Mouse (Mus musculus) CH12.LX (cell line): ENCODE measurements around the gene Plekha5. TPM values are rescaled to one million over a fixed set of nuclear protein-coding genes. Genes with fewer than 3 reads are reported as not detected.

ENCODE experiments used
- DNase-seq: peaks from one replicate; pipeline ENCODE4 v3.0.0-alpha.2; 2013; ENCODE audit errors: extremely low read depth
- H3K27ac ChIP-seq: 2 replicates; pipeline ENCODE4 v1.5.1; 2012; ENCODE audit warnings: low read depth, mild to moderate bottlenecking, control low read depth, moderate library complexity; ENCODE audit not compliant: insufficient read depth
- H3K27me3 ChIP-seq: replicated peaks from 2 replicates; pipeline ENCODE3; 2012; ENCODE audit warnings: inconsistent platforms
- H3K36me3 ChIP-seq, 2 experiments: replicated peaks in 1 of 2; 2 replicates each; pipeline versions ENCODE3 to v1.6.1; 2012; ENCODE audit warnings: inconsistent platforms in 1 of 2, low read length in 1 of 2, mild to moderate bottlenecking in 1 of 2, mixed read lengths in 1 of 2, moderate library complexity in 1 of 2; ENCODE audit not compliant: control insufficient read depth in 1 of 2, insufficient read depth in 1 of 2
- H3K4me1 ChIP-seq, 2 experiments: 2 replicates each; pipeline ENCODE4 v1.6.1; 2012; ENCODE audit warnings: inconsistent platforms in 1 of 2, moderate library complexity in 1 of 2; ENCODE audit not compliant: insufficient read depth in 2 of 2, control insufficient read depth in 1 of 2
- H3K4me2 ChIP-seq: 2 replicates; pipeline ENCODE4 v1.6.1; 2012; ENCODE audit warnings: low read depth, mild to moderate bottlenecking, control low read depth; ENCODE audit not compliant: poor library complexity, insufficient read depth, severe bottlenecking
- H3K4me3 ChIP-seq, 3 experiments: fragments of 150-350 bp in 1 of 3; sonication (generic) in 1 of 3; replicated peaks in 1 of 3; 2 replicates each; pipeline versions ENCODE3 to v1.5.1; 2011 to 2012; ENCODE audit warnings: low read depth in 2 of 3, low read length in 2 of 3, mild to moderate bottlenecking in 2 of 3, moderate library complexity in 2 of 3, control low read depth in 1 of 3, improper control_type of control experiment in 1 of 3, inconsistent platforms in 1 of 3, mixed read lengths in 1 of 3; ENCODE audit not compliant: poor library complexity in 1 of 3
- H3K79me2 ChIP-seq: replicated peaks from 2 replicates; pipeline ENCODE4 v1.6.1; 2012; ENCODE audit warnings: mild to moderate bottlenecking, moderate library complexity; ENCODE audit not compliant: control insufficient read depth, poor library complexity, insufficient read depth, severe bottlenecking; ENCODE audit errors: extremely low read depth
- H3K9ac ChIP-seq: 2 replicates; pipeline ENCODE4 v1.6.1; 2012; ENCODE audit warnings: low read depth, mild to moderate bottlenecking, control low read depth, moderate library complexity; ENCODE audit not compliant: insufficient read depth
- H3K9me3 ChIP-seq: replicated peaks from 2 replicates; pipeline ENCODE3; 2012; ENCODE audit warnings: low read length, inconsistent platforms, mixed read lengths
- BHLHE40 ChIP-seq: IDR thresholded peaks from 2 replicates; pipeline ENCODE4 v1.6.1; 2011; ENCODE audit warnings: mild to moderate bottlenecking, low read depth, low read length, improper control_type of control experiment
- CHD1 ChIP-seq: IDR thresholded peaks from 2 replicates; pipeline ENCODE4 v1.6.1; 2012; ENCODE audit warnings: low read depth, low read length, improper control_type of control experiment, inconsistent platforms
- CHD2 ChIP-seq: IDR thresholded peaks from 2 replicates; pipeline ENCODE4 v1.6.1; 2011; ENCODE audit warnings: low read length, improper control_type of control experiment
- GABPA ChIP-seq: IDR thresholded peaks from 2 replicates; pipeline ENCODE4 v1.6.1; 2012; ENCODE audit warnings: low read depth, low read length, improper control_type of control experiment, inconsistent platforms; ENCODE audit not compliant: insufficient replicate concordance
- IRF4 ChIP-seq: IDR thresholded peaks from 2 replicates; pipeline ENCODE4 v1.6.1; 2014; ENCODE audit warnings: low read depth, mild to moderate bottlenecking, inconsistent platforms, low read length, improper control_type of control experiment
- JUN ChIP-seq: IDR thresholded peaks from 2 replicates; pipeline ENCODE4 v1.6.1; 2011; ENCODE audit warnings: low read depth, mild to moderate bottlenecking, low read length, improper control_type of control experiment, moderate library complexity; ENCODE audit not compliant: insufficient read depth
- MAFK ChIP-seq: IDR thresholded peaks from 2 replicates; pipeline ENCODE4 v1.6.1; 2011; ENCODE audit warnings: low read length, improper control_type of control experiment; ENCODE audit not compliant: insufficient replicate concordance
- MAX ChIP-seq: IDR thresholded peaks from 2 replicates; pipeline ENCODE4 v1.6.1; 2011; ENCODE audit warnings: low read length, improper control_type of control experiment
- MEF2A ChIP-seq: IDR thresholded peaks from 2 replicates; pipeline ENCODE4 v1.6.1; 2014; ENCODE audit warnings: low read depth, mild to moderate bottlenecking, inconsistent platforms, low read length, improper control_type of control experiment, borderline replicate concordance
- MYC ChIP-seq: IDR thresholded peaks from 2 replicates; pipeline ENCODE4 v1.6.1; 2011; ENCODE audit warnings: low read depth, mild to moderate bottlenecking, improper control_type of control experiment, low read length
- NELFE ChIP-seq: IDR thresholded peaks from 2 replicates; pipeline ENCODE4 v1.6.1; 2011; ENCODE audit warnings: low read depth, low read length, improper control_type of control experiment
- NRF1 ChIP-seq: IDR thresholded peaks from 2 replicates; pipeline ENCODE4 v1.6.1; 2014; ENCODE audit warnings: low read depth, mild to moderate bottlenecking, inconsistent platforms, low read length, improper control_type of control experiment, moderate library complexity
- PAX5 ChIP-seq: IDR thresholded peaks from 2 replicates; pipeline ENCODE4 v1.6.1; 2012; ENCODE audit warnings: low read length, inconsistent platforms, mixed read lengths
- RCOR1 ChIP-seq: conservative IDR thresholded peaks from 2 replicates; pipeline ENCODE4 v1.6.1; 2012; ENCODE audit warnings: low read depth, mild to moderate bottlenecking, inconsistent platforms, low read length, improper control_type of control experiment
- USF1 ChIP-seq: IDR thresholded peaks from 2 replicates; pipeline ENCODE4 v1.6.1; 2014; ENCODE audit warnings: low read depth, mild to moderate bottlenecking, inconsistent platforms, low read length, improper control_type of control experiment
- USF2 ChIP-seq: conservative IDR thresholded peaks from 2 replicates; pipeline ENCODE4 v1.6.1; 2011; ENCODE audit warnings: low read depth, low read length, improper control_type of control experiment
- ZKSCAN1 ChIP-seq: IDR thresholded peaks from 2 replicates; pipeline ENCODE4 v1.6.1; 2012; ENCODE audit warnings: low read depth, inconsistent platforms, low read length, improper control_type of control experiment, borderline replicate concordance
- ZMIZ1 ChIP-seq: IDR thresholded peaks from 2 replicates; pipeline ENCODE4 v1.6.1; 2012; ENCODE audit warnings: low read depth, mild to moderate bottlenecking, inconsistent platforms, low read length, improper control_type of control experiment
- ZNF384 ChIP-seq: IDR thresholded peaks from 2 replicates; pipeline ENCODE4 v1.6.1; 2012; ENCODE audit warnings: low read depth, low read length, improper control_type of control experiment, inconsistent platforms
- dilution Hi-C: fragments of 300-500 bp; cut with MboI; formaldehyde crosslinking; loops from 2 replicates; pipeline ENCODE4 v1.14.3; 2020; ENCODE audit warnings: low sequenced_read_pairs; ENCODE audit not compliant: extremely low pct_unique_long_range_greater_than_20kb, extremely low pct_ligation_motif_present
- in situ Hi-C: fragments of 300-500 bp; cut with MboI; formaldehyde crosslinking; loops from 3 replicates; pipeline ENCODE4 v1.14.3; 2019; ENCODE audit warnings: low sequenced_read_pairs, low pct_ligation_motif_present, low pct_unique_long_range_greater_than_20kb, mixed read lengths
- polyA plus RNA-seq: library from polyadenylated mRNA; unstranded; fragments of >175 nt; gene quantifications from 2 replicates; pipeline ENCODE4 v1.2.1, GENCODE M21; 2012; ENCODE audit warnings: low read depth; ENCODE audit not compliant: insufficient read length
- total RNA-seq, 2 experiments: library from RNA; depleted of rRNA; stranded (reverse); fragments of 300-350 nt in 1 of 2; fragments of >200 nt in 1 of 2; gene quantifications; 2 replicates each; pipeline ENCODE4 v1.2.3; 2012 to 2014

Plekha5 gene
- total and polyA plus RNA-seq, 3 experiments, result 0.12 to 0.38 (median 0.27) TPM

DNA sequence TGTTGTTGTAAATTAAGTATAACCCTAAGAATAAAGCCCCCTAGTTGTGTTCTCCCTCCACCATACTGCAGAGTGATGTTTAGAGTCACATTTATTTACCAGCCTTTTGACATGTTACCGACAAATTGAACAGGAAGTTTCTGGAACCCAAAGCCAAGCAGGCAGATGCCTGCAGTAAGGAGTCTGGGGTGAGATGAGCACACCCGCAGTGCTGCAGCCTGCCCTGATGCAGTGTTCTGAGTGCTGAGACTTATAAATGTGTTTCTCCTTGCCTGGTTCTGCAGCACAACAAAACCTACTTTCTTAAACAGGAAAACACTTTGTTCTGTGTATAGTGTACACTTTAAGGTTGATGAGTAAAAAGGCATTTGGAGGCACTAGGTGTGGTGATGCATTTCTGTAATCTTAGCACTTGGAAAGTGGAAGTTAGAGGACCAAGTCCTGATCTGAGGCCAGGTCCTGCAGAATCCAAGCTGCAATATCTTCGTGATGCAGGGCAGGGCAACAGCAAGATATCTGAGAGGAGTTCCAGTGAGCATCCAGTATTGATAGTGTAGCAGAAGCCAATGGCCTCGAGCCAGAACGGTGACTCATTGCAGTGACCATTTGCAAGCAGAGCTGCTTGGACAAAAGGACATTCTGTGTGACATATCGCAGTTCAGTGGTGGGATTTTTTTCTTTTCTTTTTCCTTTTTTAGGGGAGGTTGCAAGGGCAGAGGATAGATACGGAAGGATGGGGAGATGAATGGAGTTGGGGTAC lies 58.0 kb downstream of the Plekha5 start:
- H3K4me3 ChIP-seq, result no peak overlapping the region
- in situ Hi-C loops (no loop called here), dilution Hi-C loops (no loop called here)
- H3K27ac ChIP-seq, result no peak overlapping the region
- no peak overlapping the region for H3K4me2 ChIP-seq
- H3K79me2 ChIP-seq, result no peaks in the 10 kb centered on the region
- H3K36me3 ChIP-seq, result no peaks in the 10 kb centered on the region
- no peak overlapping the region for H3K9ac ChIP-seq
- DNase-seq, result no peak
- H3K9me3 ChIP-seq, result no peaks in the 10 kb centered on the region
- H3K4me1 ChIP-seq, result peaks cover 4 to 8% of the 10 kb centered on the region in 2 experiments; a peak in 2 of 4 replicates
- H3K27me3 ChIP-seq, result no peaks in the 10 kb centered on the region
- no peak for TF ChIP-seq PAX5
- no peak for TF ChIP-seq JUN
- TF ChIP-seq BHLHE40, result no peak
- no peak for TF ChIP-seq ZMIZ1
- TF ChIP-seq ZNF384, result no peak
- no peak for TF ChIP-seq MAX
- TF ChIP-seq USF1, result no peak
- no peak for TF ChIP-seq NRF1
- TF ChIP-seq, all 38 proteins: peak for 0

DNA sequence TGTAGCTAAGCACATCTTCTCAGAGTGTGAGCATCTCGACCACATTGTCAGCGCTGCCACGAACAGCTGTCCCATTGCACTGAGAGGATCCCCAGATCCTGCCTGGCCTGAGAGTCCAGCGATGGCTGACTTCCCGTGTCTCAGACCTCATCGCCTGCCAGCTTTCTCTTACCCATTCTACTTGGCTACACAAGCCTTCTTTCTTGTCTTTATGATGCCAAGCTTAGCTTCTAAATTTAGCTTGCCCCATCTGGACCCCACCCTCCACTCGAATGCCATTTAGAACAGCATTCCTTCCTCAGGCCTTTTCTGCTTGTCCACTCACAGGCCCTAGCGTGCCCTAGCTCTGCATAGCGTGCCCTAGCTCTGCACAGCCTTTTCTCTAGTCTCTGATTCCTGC lies 60.3 kb downstream of the Plekha5 start:
- H3K27me3 ChIP-seq, result no peaks in the 10 kb centered on the region
- DNase-seq, result no peak
- peaks cover 4 to 8% of the 10 kb centered on the region in 2 experiments; a peak in 2 of 4 replicates for H3K4me1 ChIP-seq
- H3K79me2 ChIP-seq, result no peaks in the 10 kb centered on the region
- H3K9me3 ChIP-seq, result no peaks in the 10 kb centered on the region
- in situ Hi-C loops (no loop called here), dilution Hi-C loops (no loop called here)
- no peaks in the 10 kb centered on the region for H3K36me3 ChIP-seq
- no peak overlapping the region for H3K9ac ChIP-seq
- H3K4me2 ChIP-seq, result no peak overlapping the region
- TF ChIP-seq MYC, result no peak
- TF ChIP-seq RCOR1, result no peak
- no peak for TF ChIP-seq CHD1
- TF ChIP-seq ZKSCAN1, result no peak
- TF ChIP-seq GABPA, result no peak
- no peak for TF ChIP-seq CHD2
- TF ChIP-seq JUN, result no peak
- TF ChIP-seq ZNF384, result no peak
- TF ChIP-seq USF2, result no peak
- TF ChIP-seq PAX5, result no peak
- no peak for TF ChIP-seq MAFK
- no peak for TF ChIP-seq MAX
- TF ChIP-seq NRF1, result no peak
- TF ChIP-seq NELFE, result no peak
- no peak for TF ChIP-seq MEF2A
- no peak for TF ChIP-seq IRF4
- no peak overlapping the region for H3K4me3 ChIP-seq
- H3K27ac ChIP-seq, result no peak overlapping the region
